Mouse (Mus musculus) urinary bladder, postnatal 36 days (tissue): ENCODE measurements around the gene Fam198a.
"Not testable (repeated sequence)": the region's sequence is repeated elsewhere in the genome, so short reads cannot be mapped to it uniquely, and the experiment has no call there.

Source experiments
- DNase-seq, 2 experiments: peaks; one replicate each; pipeline ENCODE4 v3.0.0; 2022; ENCODE audit warnings: low spot score in 2 of 2, mixed read lengths in 1 of 2

Gene Fam198a

DNA sequence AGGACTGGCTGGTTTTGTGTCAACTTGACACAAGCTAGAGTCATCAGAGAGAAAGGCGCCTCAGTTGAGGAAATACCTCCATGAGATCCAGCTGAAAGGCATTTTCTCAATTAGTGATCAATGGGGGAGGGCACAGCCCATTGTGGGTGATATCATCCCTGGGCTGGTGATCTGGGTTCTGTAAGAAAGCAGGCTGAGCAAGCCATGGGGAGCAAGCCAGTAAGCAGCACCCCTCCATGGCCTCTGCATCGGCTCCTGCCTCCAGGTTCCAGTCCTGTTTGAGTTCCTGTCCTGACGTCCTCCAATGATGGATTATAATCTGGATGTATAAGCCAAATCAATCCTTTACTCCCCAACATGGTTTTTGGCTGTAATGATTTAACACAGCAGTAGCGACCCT, 70.4 kb downstream of the Fam198a start:
- DNase-seq = not testable (repeated sequence)

DNA sequence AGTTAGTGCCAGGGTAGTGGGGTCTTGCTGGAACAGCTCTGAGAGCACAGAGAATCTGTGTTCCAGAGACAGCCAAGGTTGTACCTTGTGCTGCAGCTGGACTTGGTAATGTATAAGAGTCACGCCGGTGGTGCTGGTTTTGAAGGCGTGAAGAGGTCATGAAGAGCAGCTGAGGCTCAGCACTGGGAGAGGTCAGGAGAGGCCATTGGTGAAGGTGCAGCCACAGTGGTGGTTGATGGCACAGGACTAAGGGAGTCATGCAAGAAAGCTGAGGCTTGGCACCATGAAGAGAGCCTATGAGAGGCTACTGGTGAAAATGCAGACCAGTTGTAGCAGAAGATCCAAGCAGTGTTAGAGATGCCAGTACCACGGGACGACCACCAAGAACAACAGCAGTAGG, 70.8 kb downstream of the Fam198a start:
- DNase-seq = no peak

DNA sequence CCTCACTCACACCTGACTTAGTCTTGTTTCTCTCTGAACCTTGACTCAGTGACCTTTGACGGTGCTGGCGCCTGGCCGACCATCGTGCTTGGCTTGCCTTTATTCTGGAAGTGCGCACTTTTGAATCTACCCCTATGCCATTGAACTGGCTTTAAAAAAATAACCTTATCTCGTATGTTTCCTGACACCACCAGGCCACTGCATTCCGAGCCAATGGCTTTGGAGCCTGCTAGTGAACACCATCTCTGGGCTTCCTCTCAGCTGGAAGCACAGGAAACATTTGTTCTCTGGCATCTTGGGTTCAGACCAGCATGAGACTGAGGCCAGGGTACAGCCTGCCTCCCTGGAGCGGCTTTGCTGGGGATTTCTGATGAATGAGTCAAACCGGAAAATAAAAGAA, 72.0 kb downstream of the Fam198a start:
- peak; percentile 19 to 81 for DNase-seq

DNA sequence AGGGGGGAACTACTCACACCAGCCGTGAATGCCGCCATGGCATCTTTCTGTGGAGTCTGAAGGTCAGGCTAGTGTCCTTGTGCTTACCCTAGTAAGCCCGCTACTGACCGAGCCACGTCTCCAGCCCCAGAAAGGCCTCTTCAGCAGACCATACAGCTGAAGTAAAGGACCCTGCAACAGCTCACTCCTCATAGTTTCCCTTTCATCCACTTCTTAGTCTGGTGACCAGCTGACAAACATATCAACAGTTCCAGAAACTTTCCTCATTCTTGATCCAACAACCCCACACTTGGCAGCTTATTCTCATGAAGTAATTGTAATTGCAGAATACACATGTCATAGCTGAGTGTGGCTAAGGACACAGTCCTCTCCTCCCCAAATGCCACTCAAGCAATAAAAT, 73.1 kb downstream of the Fam198a start:
- no peak for DNase-seq

DNA sequence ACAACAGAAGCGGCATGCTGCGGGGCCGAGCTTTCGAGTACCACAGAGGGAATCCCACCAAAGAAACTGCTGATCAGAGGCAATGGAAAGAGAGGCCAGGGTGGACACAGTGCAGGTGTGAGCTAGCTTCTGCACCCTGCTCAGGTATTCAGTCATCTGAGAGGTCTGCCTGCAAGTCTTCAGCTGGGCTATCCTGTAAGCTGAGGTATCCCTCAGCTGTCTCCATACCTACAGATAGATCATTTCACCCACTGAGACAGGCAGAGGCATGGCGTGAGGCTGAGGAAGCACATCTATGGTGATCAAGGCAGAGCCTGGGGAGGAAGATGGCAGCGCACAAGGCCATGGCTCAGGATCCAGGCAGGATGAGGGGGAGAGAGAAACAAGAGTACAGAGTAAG, 73.6 kb downstream of the Fam198a start:
- no peak for DNase-seq

DNA sequence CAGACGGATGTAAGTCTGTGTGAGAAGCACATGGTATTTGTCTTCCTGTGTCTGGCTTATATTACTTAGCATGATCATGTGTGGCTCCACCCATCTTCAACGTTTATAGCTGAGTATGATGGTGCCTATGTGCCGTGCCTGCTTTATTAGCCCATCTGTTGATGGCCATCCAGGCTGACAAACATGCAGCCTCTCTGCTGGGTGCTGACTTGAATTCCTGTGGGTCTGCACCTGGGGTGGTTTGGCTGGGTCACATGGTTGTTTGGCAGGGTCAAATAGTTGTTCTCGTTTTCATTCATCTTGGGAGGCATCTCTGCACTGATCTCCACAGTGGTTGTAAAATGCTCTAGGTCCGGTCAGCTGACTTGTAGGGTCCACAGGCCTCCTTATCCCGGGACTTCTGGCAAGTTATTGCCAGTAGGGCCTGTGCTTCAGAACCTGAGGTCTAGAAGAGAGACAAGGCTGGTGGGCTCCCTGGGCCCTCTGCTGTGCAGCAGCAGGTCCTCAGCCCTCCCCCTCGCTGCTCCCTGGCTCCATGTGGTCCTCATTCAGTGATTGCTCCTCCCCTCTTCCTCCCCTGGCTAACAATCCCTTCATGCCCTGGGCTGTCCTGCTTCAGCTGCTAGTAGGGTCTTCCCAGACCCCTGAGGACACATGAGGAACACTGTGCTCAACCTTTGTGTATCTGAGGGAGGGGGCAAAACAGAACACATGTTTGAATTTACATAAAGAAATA, 75.2 kb downstream of the Fam198a start:
- no peak for DNase-seq

DNA sequence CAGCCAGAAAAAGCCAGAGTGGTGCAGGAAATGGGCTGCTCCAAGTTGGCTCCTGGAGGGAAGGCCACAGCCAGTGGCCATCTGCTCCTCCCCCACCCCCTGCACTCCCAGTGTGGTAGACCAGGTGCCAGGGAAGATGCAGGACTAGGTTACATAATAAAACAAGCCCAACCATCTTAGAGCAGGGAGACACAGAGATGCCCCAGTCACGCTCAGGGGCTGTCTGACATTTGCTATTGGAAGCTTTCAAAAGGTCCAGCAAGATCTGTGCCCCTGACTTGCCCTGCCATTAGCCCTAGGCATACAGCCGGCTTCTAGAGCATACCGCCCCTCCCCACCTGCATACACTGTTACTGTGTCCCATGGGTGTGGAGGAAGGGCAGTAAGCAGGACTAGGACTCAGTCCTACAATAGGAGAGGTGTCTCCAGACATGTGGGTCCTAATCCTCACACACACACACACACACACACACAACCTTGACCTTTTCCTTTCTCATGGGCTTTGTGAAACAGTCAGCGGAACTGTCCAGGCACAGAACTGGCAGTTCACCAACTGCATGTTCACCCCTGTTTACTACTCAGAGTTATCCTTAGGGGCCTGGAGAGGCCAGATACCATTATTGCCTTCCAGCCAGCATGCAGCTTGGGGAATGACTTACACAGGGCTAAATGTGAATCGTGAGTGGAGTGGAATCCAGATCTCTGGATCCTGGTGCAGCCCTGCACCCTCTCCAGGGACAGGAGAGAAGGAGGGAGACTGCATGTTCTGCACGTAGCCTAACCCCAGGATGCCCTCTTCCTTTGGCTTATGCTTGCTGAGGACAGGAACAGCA, 76.5 kb downstream of the Fam198a start:
- DNase-seq = peak in 1 of 2 experiments; percentile 70

DNA sequence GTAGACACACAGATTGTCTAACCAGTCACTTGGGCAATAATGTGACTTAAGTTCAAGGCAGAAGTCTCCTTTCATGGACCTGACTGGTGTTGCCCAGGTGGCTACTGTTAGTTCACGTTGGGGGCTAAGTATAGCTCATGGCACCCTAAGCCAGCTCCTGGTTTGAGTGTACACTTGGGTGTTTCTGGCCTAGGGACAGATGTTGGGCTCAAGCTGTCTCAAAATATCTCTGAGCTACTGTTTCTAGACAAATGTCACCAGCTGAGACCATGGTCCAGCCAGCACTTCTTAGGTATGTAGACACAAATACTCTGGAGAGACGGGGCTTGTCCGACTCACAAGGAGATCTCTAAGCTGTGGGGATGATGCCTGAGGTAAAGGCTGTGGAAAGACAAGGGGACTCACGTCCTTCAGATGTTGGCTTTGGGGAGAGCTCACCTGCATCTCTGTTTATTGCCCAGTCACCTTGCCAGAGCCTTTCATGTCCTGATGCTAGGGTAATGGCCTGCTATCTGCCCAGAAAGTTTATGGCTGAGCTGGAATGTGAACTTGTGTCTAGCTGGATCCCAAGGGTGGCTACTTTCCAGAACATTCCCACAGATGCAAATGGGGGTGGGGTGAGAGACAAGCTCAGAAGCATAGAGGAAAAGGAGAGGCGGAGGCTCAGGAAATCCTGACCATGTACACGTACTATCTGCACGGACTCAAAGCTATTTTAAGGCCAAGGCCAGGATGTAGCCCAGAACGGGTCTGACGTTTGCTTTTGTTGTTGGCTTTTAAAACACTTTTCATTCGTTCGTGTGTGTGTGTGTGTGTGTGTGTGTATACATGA, 77.3 kb downstream of the Fam198a start:
- peak in 1 of 2 experiments; percentile 59 for DNase-seq

DNA sequence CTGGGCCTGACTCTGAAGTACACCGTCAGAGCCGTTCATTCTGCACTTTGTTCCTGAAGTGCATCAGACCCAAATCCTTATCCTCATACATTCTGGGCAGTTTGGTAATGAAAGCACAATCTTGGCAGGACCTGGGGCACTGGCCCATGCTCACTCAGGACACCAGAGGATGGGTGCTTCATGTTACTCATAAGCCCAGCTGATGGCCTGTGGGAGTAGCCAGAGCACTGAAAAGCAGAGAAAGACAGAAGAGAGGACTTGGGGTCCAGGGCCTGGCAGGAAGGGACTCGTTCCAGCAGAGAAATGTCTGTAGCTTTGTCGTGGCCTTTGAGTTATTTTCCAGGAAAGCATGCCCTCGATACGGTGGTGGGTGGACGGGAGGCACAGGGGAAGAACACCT, 79.0 kb downstream of the Fam198a start:
- DNase-seq = no peak
